Mouse (Mus musculus) small intestine, adult 2 months (tissue): ENCODE measurements at regions not wholly inside any gene's neighbourhood (a gene's known extent, or its start where the extent isn't known, plus 50 kb on each side); places are given as distances from the start of the nearest gene placed in this dataset.

ENCODE experiments used
- H3K27ac ChIP-seq: fragments of 200-500 bp; 2 replicates; pipeline ENCODE4 v1.5.1; 2012; ENCODE audit warnings: low read depth, low read length, control low read depth, inconsistent platforms; ENCODE audit not compliant: insufficient read depth
- H3K27me3 ChIP-seq: fragments of 200-500 bp; 2 replicates; pipeline ENCODE4 v1.6.1; 2012; ENCODE audit warnings: mild to moderate bottlenecking, moderate library complexity, low read length, inconsistent platforms; ENCODE audit not compliant: control insufficient read depth, insufficient read depth
- H3K36me3 ChIP-seq: fragments of 200-500 bp; 2 replicates; pipeline ENCODE4 v1.6.1; 2012; ENCODE audit warnings: mild to moderate bottlenecking, low read length, control low read depth, inconsistent platforms; ENCODE audit not compliant: control insufficient read depth, insufficient read depth
- H3K4me1 ChIP-seq: fragments of 200-500 bp; 2 replicates; pipeline ENCODE4 v1.6.1; 2012; ENCODE audit warnings: low read length, inconsistent platforms, mixed read lengths; ENCODE audit not compliant: control insufficient read depth, insufficient read depth, insufficient read length
- H3K4me3 ChIP-seq: fragments of 200-500 bp; 2 replicates; pipeline ENCODE4 v1.5.1; 2012; ENCODE audit warnings: low read depth, mild to moderate bottlenecking, control low read depth, inconsistent platforms, low read length, moderate library complexity
- CTCF ChIP-seq: fragments of 200-500 bp; IDR thresholded peaks from 2 replicates; pipeline ENCODE4 v1.5.1; 2012; ENCODE audit warnings: low read depth, mild to moderate bottlenecking, control low read depth, inconsistent platforms, low read length, moderate library complexity, mixed read lengths; ENCODE audit not compliant: insufficient replicate concordance, insufficient read length; ENCODE audit errors: extremely low read depth
- POLR2A ChIP-seq: fragments of 200-500 bp; IDR thresholded peaks from 2 replicates; pipeline ENCODE4 v1.6.1; 2012; ENCODE audit warnings: low read depth, mild to moderate bottlenecking, control low read depth, inconsistent platforms, low read length, moderate library complexity
- WGBS: fragments of 180-500 bp; shearing (Covaris S2); methylation state at CpG from one replicate; pipeline ENCODE4 v1.1.7; 2018; 5-methylcytosine and 5-hydroxymethylcytosine counted together

DNA sequence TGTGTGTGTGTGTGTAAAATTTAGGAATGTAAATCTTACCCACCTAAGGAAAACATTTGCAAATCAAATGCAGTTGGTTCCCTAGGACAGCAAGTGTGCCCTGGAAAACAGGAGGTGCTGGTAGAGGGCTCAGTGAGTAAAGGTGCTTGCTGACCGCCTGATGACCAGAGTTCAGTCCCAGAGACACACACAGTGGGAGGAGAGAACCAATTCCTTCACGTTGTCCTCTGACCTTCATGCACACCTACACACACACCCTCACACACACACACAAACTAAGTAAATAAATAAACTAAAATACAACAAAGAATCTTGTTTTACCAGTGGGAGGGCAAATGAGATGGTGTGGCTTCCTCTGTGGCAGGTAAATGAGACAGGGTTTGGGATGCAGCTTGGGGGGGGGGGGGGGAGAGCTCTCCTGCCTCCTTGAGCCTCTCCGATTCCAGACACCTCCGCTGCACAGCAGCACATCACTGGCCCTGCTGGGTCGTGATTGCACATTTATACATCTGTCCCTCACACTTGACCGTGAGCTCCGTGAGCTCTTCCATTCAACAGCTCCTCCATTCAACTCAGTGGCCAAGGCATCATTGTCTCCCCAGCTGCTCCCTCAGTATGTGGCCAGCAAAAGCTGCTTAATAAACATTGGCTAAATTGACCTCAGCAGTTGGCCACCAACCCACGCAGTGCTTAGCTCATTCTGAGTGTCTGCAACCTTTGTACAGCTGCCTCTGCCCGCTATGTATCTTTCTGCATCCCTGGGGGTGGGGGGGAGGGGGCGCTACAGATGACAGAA lies 297.9 kb upstream of the Rack1 start:
- H3K27me3 ChIP-seq: no peaks in the 10 kb centered on the region
- H3K4me1 ChIP-seq: no peaks in the 10 kb centered on the region
- no peak overlapping the region for H3K27ac ChIP-seq
- H3K36me3 ChIP-seq: no peaks in the 10 kb centered on the region
- 36% methylated on average over 10 of the region's 10 CpGs for WGBS
- no peak overlapping the region for H3K4me3 ChIP-seq
- no peak for TF ChIP-seq POLR2A
- no peak for TF ChIP-seq CTCF

GRCm38 (mm10) chr11:48499057-48499456 lies 301.1 kb upstream of the Rack1 start:
- Histone ChIP-seq H3K4me1 (no peaks in the 10 kb centered on the region), H3K4me3 (no peak overlapping the region), H3K27ac (no peak overlapping the region), H3K36me3 (no peaks in the 10 kb centered on the region), H3K27me3 (no peaks in the 10 kb centered on the region)
- TF ChIP-seq POLR2A: no peak
- no peak for TF ChIP-seq CTCF
- 61% methylated on average over 1 of the region's 1 CpGs for WGBS

DNA sequence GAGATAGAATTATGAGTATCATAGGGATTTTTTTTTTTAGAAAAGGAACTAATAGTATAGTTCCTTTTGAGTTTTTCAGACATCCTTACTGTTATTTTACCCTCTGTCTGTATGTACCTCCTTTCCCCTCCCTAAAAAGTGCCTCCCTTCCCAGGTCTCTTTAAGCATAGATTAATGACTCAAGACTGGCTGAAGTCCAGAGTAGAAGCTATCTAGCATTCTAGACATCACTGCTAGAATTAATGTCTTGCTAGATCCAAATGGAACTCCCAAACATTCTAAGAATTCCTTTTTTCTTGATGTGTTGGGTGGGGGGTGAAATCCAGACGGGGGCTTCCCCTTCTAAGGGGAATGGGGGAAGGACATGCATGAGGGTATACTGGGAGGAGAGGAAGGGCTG lies 311.8 kb upstream of the Rack1 start:
- Histone ChIP-seq H3K36me3 (no peaks in the 10 kb centered on the region), H3K4me3 (no peak overlapping the region), H3K27me3 (no peaks in the 10 kb centered on the region), H3K27ac (no peak overlapping the region), H3K4me1 (no peaks in the 10 kb centered on the region)
- 57% methylated on average over 1 of the region's 1 CpGs for WGBS
- no peak for TF ChIP-seq CTCF
- TF ChIP-seq POLR2A: no peak

DNA sequence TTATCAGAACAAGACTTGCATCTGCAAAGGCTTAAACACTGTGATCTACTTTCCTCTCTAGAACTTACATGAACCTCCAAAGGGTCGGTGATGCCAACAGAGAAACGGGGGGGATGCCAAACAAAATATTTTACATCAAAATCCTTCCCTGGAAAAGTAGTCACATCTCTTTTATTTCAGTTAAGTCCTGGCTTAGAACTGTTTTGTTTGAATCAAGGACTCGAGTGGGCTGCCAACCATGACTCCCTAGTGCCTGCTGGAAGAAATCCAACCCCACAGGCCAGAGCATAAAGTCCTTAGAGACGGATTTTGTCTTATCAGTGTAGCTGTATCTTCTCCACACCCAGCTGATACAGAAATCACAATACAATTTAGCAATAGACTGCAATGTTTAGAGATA lies 336.1 kb upstream of the Rack1 start:
- no peak for TF ChIP-seq CTCF
- TF ChIP-seq POLR2A: no peak
- H3K27ac ChIP-seq: no peak overlapping the region
- no peaks in the 10 kb centered on the region for H3K27me3 ChIP-seq
- H3K4me1 ChIP-seq: no peaks in the 10 kb centered on the region
- WGBS: 56% methylated on average over 4 of the region's 4 CpGs
- no peak overlapping the region for H3K4me3 ChIP-seq
- no peaks in the 10 kb centered on the region for H3K36me3 ChIP-seq

DNA sequence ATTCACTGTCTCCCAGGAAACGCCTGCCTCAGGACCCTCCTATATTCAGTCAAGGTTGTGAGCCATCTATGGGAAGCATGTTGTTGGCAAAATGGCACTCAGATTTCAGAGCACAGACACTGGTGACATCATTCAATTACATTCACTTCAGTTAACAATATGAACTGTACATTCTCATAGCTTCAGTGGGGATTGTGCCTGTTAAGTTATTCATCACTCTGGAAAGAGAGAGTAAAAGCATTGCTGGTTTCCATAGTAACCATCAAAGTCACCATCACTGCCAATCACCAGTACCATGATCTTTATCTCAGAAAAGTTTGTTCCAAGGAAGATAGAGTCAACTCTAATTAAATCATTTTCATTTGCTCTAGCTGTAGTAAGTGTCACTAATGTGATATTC lies 350.2 kb upstream of the Rack1 start:
- no peak overlapping the region for H3K27ac ChIP-seq
- no peaks in the 10 kb centered on the region for H3K27me3 ChIP-seq
- no peaks in the 10 kb centered on the region for H3K4me1 ChIP-seq
- H3K36me3 ChIP-seq: no peaks in the 10 kb centered on the region
- H3K4me3 ChIP-seq: no peak overlapping the region
- whole genome bisulfite sequencing: 79% methylated on average over 1 of the region's 1 CpGs
- no peak for TF ChIP-seq POLR2A

GRCm38 (mm10) chr11:48442534-48443254 lies 357.4 kb upstream of the Rack1 start:
- no peak overlapping the region for H3K4me3 ChIP-seq
- WGBS: 24% methylated on average over 5 of the region's 5 CpGs
- H3K4me1 ChIP-seq: no peaks in the 10 kb centered on the region
- TF ChIP-seq CTCF (no peak), POLR2A (no peak)
- H3K27ac ChIP-seq: no peak overlapping the region
- no peaks in the 10 kb centered on the region for H3K36me3 ChIP-seq
- H3K27me3 ChIP-seq: no peaks in the 10 kb centered on the region

- Histone ChIP-seq H3K27ac (no peak overlapping the region), H3K36me3 (no peaks in the 10 kb centered on the region), H3K4me3 (no peak overlapping the region), H3K4me1 (no peaks in the 10 kb centered on the region), H3K27me3 (no peaks in the 10 kb centered on the region)
- 84% methylated on average over 3 of the region's 3 CpGs for WGBS
- TF ChIP-seq POLR2A (no peak), CTCF (no peak)
Measured at GRCm38 (mm10) chr11:48436712-48437111, 363.4 kb upstream of the Rack1 start.

DNA sequence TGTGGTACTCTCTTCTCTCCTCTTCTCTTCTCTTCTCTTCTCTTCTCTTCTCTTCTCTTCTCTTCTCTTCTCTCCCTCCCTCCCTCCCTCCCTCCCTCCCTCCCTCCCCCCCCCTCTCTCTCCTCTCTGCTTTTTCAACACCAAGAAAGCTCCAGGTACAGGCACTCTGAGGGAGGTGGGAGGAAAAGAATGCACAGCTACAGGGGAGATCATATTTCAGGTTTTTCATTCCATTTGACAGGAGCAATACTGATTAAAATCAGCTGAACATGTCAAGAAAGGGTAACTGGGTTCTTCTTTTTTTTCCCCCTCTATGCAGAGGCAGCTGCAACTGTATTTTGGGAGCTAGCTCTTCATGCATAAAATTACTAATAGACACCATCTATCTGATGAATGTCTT lies 368.8 kb upstream of the Rack1 start:
- Histone ChIP-seq H3K36me3 (no peaks in the 10 kb centered on the region), H3K4me3 (no peak overlapping the region), H3K27me3 (no peaks in the 10 kb centered on the region), H3K4me1 (no peaks in the 10 kb centered on the region), H3K27ac (no peak overlapping the region)
- TF ChIP-seq POLR2A: no peak
- TF ChIP-seq CTCF: no peak
